Mouse (Mus musculus): ENCODE measurements around the gene Gm340.

- TF ChIP-seq EP300 (optimal IDR thresholded peaks at IDR 0.05), result no peak
- no peak for TF ChIP-seq CTCF (IDR thresholded peaks at IDR 0.05; ENCODE audit: low read depth)
Observed at GRCm38 (mm10) chr19:41589026-41589425, 6.9 kb downstream of the Gm340 start.

Data from stomach, postnatal 0 days (tissue).